20 mouse cellular contexts compared by ENCODE assay signal in the genomic region with DNA sequence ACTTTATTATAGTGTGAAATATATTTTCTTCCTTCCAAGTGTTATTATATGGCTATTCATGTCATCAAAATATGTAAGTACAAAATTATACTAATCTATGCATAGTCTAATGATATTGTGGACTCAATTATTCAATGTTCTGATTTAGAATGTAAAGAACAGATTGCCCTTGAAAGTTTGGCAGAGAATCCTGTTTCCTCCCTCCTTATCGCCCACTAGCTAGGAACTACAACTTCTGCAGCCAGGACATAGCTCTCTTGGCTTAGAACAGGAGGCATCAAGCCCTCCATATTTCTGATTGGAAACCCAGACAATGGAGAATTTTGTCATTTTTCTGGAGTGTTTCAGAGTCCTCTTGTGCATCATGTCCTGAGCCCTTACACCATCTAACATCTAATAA. TPM values are rescaled to one million over a fixed set of nuclear protein-coding genes. Genes with fewer than 3 reads are reported as not detected.
"Had no signal": no experiment of that assay in that cellular context is flagged by ENCODE, and none has a peak within 500 bp of the region (broad histone marks: within the 10 kb centered on the region; RNA-seq: fewer than 3 reads in every experiment).

No protein-coding gene starts in this region.

- DNase-seq: lung, postnatal 10 days; lung, postnatal 4 days; retina, postnatal 1 day; right cerebral cortex, adult 18-20 months; right cerebral cortex, postnatal 25 days; right cerebral cortex, postnatal 4 days; spleen, adult 18-20 months; thymus, adult 18-20 months; thymus, postnatal 14 days; thymus, postnatal 36 days had no signal

- H3K27ac ChIP-seq: midbrain, embryonic 10.5 days; midbrain, embryonic 12.5 days; neural tube, embryonic 13.5 days; neural tube, embryonic 15.5 days had no signal

- H3K27me3 ChIP-seq: midbrain, embryonic 12.5 days; neural tube, embryonic 13.5 days; neural tube, embryonic 15.5 days had no signal

- H3K9me3 ChIP-seq: midbrain, embryonic 10.5 days; midbrain, embryonic 12.5 days; neural tube, embryonic 13.5 days; neural tube, embryonic 15.5 days had no signal

- ATAC-seq: midbrain, embryonic 16.5 days had no signal

- H3K4me2 ChIP-seq: lung, embryonic 14.5 days; midbrain, embryonic 12.5 days; neural tube, embryonic 13.5 days; neural tube, embryonic 15.5 days had no signal

- H3K9ac ChIP-seq: lung, embryonic 14.5 days; midbrain, embryonic 12.5 days; neural tube, embryonic 13.5 days; neural tube, embryonic 15.5 days had no signal

- H3K4me3 ChIP-seq: midbrain, embryonic 10.5 days; midbrain, embryonic 12.5 days; myocyte; neural tube, embryonic 13.5 days; neural tube, embryonic 15.5 days had no signal

RNA-seq across cellular contexts. Expression of gene Gm42669, which starts 6.7 kb away (rescaled TPM):
- polyA plus RNA-seq: small intestine, adult 2 months had no signal

RNA-seq across cellular contexts. Expression of gene 1700028K03Rik, which starts 33.8 kb away (rescaled TPM):
- total RNA-seq: megakaryocyte, adult 5-6 weeks; megakaryocyte-erythroid progenitor cell, adult 5-6 weeks had no signal
- polyA plus RNA-seq: myocyte; small intestine, adult 2 months had no signal
